Mouse (Mus musculus): ENCODE results near the gene Eef1akmt3. TPM values are rescaled to one million over a fixed set of nuclear protein-coding genes. Genes with fewer than 3 reads are reported as not detected.

Gene Eef1akmt3
- polyA plus RNA-seq, 1 experiment from 2014 or later: 0.37 TPM

DNA sequence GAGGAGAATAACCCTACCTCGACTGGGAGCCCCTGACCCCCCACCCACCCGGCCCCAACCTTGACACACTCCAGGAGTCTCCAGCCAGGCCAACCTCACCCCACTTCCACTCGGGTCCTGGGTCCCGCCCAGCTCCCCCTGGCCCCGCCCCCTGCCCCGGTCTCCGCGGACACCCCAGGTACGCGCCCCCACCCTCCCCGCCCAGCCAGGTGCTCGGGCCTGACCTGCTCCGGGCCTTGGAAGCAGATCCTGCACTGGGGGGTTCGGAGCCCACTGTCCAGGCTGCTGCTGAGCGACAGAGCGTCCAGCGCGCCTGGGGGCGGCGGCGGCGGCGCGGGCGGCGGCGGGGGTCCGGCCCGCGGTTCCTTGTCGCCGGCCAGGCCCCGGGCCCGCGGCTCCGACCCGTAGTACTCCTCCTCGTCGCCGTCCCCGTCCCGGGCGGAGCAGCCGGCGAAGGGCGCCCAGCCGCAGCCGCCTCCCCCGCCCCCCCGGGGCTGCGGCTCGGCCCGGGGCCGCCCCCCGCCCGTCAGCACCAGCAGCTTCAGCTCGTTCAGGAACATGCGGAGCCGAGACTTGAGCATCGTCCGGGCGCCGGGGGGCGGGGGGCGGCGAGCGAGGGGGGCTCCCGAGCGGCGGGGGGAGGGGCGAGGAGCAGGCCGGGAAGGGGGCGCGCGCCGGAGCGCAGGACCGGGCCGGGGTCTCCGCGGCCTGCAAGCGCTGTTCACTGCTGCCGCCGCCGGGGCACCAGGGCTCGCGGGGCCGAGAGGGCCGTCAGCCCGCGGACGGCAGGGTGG is 18.1 kb upstream of the Eef1akmt3 start:
- Histone ChIP-seq H3K9ac (peak overlapping the region; percentile 90), H3K4me2 (peak overlapping the region; percentile 84), H3K27ac (peak overlapping the region; percentile 97), H3K4me1 (peaks cover 55% of the 10 kb centered on the region), H3K4me3 (peak overlapping the region; percentile 92), H3K36me3 (replicated peaks) (peaks cover 25% of the 10 kb centered on the region), H3K27me3 (replicated peaks) (no peaks in the 10 kb centered on the region), H3K9me3 (no peaks in the 10 kb centered on the region)
- WGBS: under 1% methylated on average over 65 of the region's 92 CpGs
- ATAC-seq (replicated peaks): 0 out of 2 replicates have a peak, but pooled peaks have one; percentile 2

DNA sequence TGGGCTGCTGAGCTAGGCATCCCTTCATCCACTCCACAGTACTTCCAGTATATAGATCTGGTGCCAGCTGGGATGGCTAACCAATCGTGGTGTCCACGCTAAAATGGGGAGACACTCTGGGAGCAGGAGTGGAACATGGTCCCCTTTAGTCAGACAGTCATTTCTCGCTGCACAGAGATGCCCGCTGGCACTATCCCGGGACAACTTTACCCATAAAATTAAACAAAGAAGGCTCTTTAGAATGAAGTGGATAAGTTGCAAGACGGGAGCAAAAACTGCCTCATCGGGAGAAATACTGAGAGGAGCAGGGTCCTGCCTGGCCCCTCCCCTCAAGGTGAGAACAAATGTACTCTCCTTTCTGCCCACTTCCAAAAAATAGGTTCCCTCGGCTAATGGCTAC is 17.4 kb upstream of the Eef1akmt3 start:
- Histone ChIP-seq H3K9me3 (no peaks in the 10 kb centered on the region), H3K4me1 (peaks cover 55% of the 10 kb centered on the region), H3K4me3 (peak overlapping the region; percentile 92), H3K36me3 (replicated peaks) (peaks cover 29% of the 10 kb centered on the region), H3K9ac (peak overlapping the region; percentile 90), H3K27ac (peak overlapping the region; percentile 97), H3K27me3 (replicated peaks) (no peaks in the 10 kb centered on the region), H3K4me2 (peak overlapping the region; percentile 84)
- ATAC-seq (replicated peaks): no peak
- WGBS: 3% methylated on average over 8 of the region's 8 CpGs

DNA sequence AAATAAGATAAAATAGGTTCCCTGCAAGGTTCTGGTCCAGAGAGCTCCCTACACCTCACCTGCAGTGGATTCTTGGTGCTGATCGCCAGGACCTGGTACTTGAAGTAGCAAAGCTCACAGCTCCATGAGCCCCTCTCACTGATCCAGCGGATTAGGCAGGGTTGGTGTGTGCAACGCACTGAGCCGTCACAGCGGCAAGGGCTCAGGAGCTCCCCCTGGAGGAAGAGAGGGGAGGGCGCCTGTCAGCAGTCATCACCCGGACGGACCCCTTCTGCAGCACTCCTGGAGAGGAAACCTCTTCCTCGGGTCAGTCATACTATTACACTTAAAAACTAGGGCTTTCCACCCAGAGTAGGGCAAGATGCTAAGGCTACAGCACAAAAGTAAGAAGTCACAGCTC is 16.8 kb upstream of the Eef1akmt3 start:
- no peaks in the 10 kb centered on the region for H3K27me3 ChIP-seq (replicated peaks)
- 0 out of 2 replicates have a peak overlapping the region, but pooled peaks have one; percentile 97 for H3K27ac ChIP-seq
- H3K4me3 ChIP-seq: peak overlapping the region; percentile 92
- H3K9ac ChIP-seq: peak overlapping the region; percentile 90
- no peaks in the 10 kb centered on the region for H3K9me3 ChIP-seq
- peak overlapping the region; percentile 84 for H3K4me2 ChIP-seq
- 0 out of 2 replicates have a peak, but pooled peaks have one; percentile 5 for ATAC-seq (replicated peaks)
- peaks cover 34% of the 10 kb centered on the region for H3K36me3 ChIP-seq (replicated peaks)
- under 1% methylated on average over 9 of the region's 9 CpGs for WGBS
- H3K4me1 ChIP-seq: peaks cover 55% of the 10 kb centered on the region

DNA sequence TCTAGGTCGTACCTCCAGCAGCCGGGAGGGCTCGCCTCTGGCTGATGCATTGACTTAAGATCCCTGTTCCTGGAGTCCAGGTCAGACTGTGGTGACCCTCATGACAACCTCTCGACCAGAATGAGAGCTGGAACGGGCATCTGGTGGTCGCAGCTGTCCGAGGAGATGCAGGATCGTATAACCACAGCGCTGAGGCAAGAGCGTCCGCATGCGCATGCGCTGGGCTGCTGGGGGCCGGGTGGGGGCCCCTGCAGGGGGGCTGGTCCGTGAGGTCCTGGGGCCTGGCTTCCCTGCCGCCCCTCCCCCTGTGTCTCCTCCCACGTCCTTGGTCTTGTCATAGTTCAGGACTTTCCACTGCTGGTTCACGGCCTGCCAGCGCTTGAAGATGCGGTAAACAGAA is 15.2 kb upstream of the Eef1akmt3 start:
- Histone ChIP-seq H3K4me3 (no peak overlapping the region), H3K4me1 (peaks cover 41% of the 10 kb centered on the region), H3K9ac (no peak overlapping the region), H3K36me3 (replicated peaks) (peaks cover 39% of the 10 kb centered on the region), H3K27me3 (replicated peaks) (peaks cover 8% of the 10 kb centered on the region), H3K9me3 (no peaks in the 10 kb centered on the region), H3K4me2 (no peak overlapping the region), H3K27ac (no peak overlapping the region)
- 92% methylated on average over 20 of the region's 20 CpGs for WGBS
- ATAC-seq (replicated peaks): no peak

DNA sequence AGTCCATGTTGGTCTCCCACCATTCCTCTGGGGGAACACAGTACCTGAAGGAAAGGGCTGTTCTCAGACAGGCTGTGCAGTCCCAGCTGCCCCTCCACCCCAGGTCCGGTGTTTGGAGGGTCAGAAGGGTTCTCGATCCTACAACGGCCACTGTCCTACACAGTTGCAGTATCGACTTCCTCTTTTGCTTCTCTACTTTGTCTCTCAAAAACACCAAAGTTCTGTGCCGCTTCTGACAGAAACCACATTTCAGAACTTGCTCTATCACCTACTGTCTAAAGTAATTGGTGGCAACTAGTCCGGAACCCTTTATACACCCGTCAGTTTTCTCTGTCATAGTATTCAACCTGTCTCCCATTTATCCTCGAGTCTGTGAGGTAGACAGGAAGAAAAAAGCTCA is 14.1 kb upstream of the Eef1akmt3 start:
- H3K9me3 ChIP-seq: no peaks in the 10 kb centered on the region
- peaks cover 39% of the 10 kb centered on the region for H3K36me3 ChIP-seq (replicated peaks)
- ATAC-seq (replicated peaks): no peak
- peaks cover 18% of the 10 kb centered on the region for H3K27me3 ChIP-seq (replicated peaks)
- no peak overlapping the region for H3K4me2 ChIP-seq
- H3K4me1 ChIP-seq: peaks cover 33% of the 10 kb centered on the region
- H3K27ac ChIP-seq: no peak overlapping the region
- H3K9ac ChIP-seq: no peak overlapping the region
- no peak overlapping the region for H3K4me3 ChIP-seq
- WGBS: 91% methylated on average over 8 of the region's 8 CpGs

DNA sequence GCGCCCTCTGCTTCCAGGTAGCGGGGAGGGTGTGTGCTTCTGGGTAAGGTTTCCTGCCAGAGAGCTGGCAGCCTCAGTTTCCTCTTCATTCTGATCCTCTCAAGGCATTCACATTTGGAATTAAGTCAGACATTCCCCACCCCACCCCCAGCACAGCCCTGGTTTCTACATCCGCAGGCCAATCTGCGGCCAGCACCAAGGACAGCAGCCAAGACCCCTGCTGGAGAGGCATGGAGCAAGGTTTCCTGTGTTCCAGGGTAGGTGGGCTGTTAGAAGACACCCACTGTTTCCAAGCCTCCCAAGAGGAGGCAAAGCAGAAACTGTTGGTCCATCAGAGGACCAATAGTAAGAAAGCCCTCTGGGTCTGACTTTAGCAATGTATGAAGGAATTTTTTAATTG is 13.3 kb upstream of the Eef1akmt3 start:
- H3K9me3 ChIP-seq: no peaks in the 10 kb centered on the region
- H3K27me3 ChIP-seq (replicated peaks): peaks cover 26% of the 10 kb centered on the region
- no peak overlapping the region for H3K27ac ChIP-seq
- no peak for ATAC-seq (replicated peaks)
- peaks cover 39% of the 10 kb centered on the region for H3K36me3 ChIP-seq (replicated peaks)
- H3K9ac ChIP-seq: no peak overlapping the region
- 80% methylated on average over 4 of the region's 4 CpGs for WGBS
- peaks cover 36% of the 10 kb centered on the region for H3K4me1 ChIP-seq
- H3K4me3 ChIP-seq: no peak overlapping the region
- H3K4me2 ChIP-seq: no peak overlapping the region

DNA sequence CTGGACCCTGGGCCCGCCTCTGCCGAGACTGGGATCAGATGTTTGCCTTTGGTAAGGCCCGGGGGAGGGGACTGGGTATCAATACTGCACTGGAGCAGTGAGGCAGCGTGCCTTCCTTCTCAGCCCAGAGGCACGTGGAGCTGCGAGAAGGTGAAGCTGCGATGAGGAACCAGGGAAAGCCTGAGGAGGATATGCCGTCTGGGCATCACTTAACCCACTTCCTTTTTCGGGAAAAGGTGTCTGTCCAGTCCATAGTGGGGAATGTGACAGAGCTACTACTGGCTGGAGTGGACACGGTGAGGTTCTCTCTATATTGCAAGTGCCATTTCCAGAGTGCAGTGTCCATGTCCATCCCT is 8.8 kb upstream of the Eef1akmt3 start:
- Histone ChIP-seq H3K36me3 (replicated peaks) (peaks cover 14% of the 10 kb centered on the region), H3K9me3 (no peaks in the 10 kb centered on the region), H3K27me3 (replicated peaks) (peaks cover 50% of the 10 kb centered on the region), H3K4me2 (no peak overlapping the region), H3K4me3 (no peak overlapping the region), H3K4me1 (peaks cover 16% of the 10 kb centered on the region), H3K27ac (no peak overlapping the region), H3K9ac (no peak overlapping the region)
- 21% methylated on average over 10 of the region's 10 CpGs for WGBS
- no peak for ATAC-seq (replicated peaks)

DNA sequence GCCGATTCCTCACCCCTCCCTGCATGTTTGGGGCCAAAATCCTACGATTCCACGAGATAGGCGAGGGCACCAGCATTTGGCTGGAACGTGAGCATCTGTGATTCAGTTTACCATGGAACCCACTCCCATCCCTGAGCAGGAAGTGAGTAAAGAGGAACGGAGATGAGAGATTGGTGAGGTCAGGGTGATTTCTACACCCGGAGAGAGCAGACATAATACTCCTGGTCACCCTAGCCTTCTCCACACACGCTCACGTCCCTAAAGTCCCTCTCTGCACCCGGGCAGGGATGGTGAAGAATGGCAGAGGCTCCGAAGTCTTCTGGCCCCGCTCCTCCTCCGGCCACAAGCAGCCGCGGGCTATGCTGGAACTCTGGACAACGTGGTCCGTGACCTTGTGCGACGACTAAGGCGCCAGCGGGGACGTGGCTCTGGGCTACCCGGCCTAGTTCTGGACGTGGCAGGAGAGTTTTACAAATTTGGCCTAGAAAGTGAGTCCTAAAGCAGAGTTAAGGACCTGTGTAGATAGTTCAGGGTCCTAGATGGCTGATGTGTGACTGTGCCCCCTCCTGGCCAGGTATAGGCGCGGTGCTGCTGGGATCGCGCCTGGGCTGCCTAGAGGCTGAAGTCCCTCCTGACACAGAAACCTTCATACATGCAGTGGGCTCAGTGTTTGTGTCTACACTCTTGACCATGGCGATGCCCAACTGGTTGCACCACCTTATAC is 8.2 kb upstream of the Eef1akmt3 start:
- H3K4me2 ChIP-seq: no peak overlapping the region
- WGBS: 3% methylated on average over 29 of the region's 29 CpGs
- H3K27me3 ChIP-seq (replicated peaks): peaks cover 50% of the 10 kb centered on the region
- no peak overlapping the region for H3K27ac ChIP-seq
- ATAC-seq (replicated peaks): no peak
- H3K9ac ChIP-seq: no peak overlapping the region
- H3K4me3 ChIP-seq: no peak overlapping the region
- peaks cover 14% of the 10 kb centered on the region for H3K36me3 ChIP-seq (replicated peaks)
- peaks cover 11% of the 10 kb centered on the region for H3K4me1 ChIP-seq
- H3K9me3 ChIP-seq: no peaks in the 10 kb centered on the region

DNA sequence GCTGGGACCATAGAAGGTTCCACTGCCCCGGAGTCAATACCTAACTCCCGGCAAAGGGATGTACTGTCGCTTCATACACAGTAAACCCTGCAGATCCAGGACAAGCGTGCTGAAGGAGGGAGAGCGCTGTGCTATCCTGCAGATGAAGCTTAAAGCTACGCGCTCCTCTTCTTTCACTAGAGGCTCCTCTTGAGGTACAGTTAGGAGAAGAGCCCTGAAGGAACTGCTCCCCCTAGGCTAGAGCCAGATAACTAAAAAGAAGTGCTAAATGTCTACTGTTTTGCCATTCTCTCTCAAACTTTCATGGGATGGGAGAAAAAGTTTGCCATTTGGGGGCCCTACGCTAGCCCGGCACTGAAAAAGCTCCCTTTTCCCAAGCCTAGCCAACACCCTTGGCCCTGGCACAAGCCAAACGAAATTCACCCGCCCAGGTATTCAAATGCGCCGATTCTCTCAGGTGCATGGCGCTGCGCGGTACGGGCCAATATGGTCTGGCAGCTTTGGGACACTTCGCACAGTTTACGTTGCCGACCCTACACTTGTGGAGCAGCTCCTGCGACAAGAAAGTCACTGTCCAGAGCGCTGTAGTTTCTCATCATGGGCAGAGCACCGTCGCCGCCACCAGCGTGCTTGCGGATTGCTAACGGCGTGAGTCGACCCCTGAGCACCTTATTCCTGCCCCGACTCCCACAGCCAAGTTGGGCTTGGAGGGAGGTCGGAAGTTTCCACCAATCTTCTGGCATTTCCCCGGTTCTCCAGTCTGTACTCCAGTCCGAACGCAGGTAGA is 7.5 kb upstream of the Eef1akmt3 start:
- H3K27ac ChIP-seq: no peak overlapping the region
- peaks cover 11% of the 10 kb centered on the region for H3K4me1 ChIP-seq
- peaks cover 11% of the 10 kb centered on the region for H3K36me3 ChIP-seq (replicated peaks)
- no peak overlapping the region for H3K4me3 ChIP-seq
- 6% methylated on average over 35 of the region's 35 CpGs for WGBS
- ATAC-seq (replicated peaks): no peak
- no peak overlapping the region for H3K9ac ChIP-seq
- H3K4me2 ChIP-seq: no peak overlapping the region
- no peaks in the 10 kb centered on the region for H3K9me3 ChIP-seq
- peaks cover 50% of the 10 kb centered on the region for H3K27me3 ChIP-seq (replicated peaks)

DNA sequence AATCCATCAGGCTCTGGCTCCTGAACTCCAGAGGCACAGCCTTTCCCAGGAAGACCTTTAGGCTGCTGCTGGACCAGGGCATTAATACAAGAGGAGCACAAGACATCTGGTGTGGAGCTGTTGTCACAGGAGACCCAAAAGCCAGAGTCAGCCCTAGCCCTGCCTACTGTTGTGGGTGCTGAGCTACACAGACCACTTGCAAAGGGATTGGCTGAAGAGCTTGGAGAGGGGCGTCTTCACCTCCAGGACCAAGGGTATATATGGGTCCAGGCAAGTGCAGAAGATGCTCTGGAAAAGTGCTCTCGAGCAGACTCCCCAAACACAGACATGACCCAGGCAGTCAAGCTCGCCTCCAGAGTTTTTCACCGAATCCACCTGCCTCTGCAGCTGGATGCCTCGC is 6.6 kb upstream of the Eef1akmt3 start, which contains the start of gene Cyp27b1:
TSS of gene Cyp27b1 (plus strand) at position 297 of the 400 bp plus-strand sequence.
- 30% methylated on average over 5 of the region's 5 CpGs for WGBS
- Histone ChIP-seq H3K27ac (no peak within 1 kb of the TSS), H3K4me2 (no peak within 1 kb of the TSS), H3K4me3 (no peak within 1 kb of the TSS), H3K4me1 (peaks cover 12% of the 10 kb centered on the region), H3K27me3 (replicated peaks) (peaks cover 50% of the 10 kb centered on the region), H3K36me3 (replicated peaks) (0 out of 2 replicates have a peak, but pooled peaks cover 3% of the 10 kb centered on the region), H3K9me3 (no peaks in the 10 kb centered on the region), H3K9ac (no peak within 1 kb of the TSS)
- ATAC-seq (replicated peaks): no peak

DNA sequence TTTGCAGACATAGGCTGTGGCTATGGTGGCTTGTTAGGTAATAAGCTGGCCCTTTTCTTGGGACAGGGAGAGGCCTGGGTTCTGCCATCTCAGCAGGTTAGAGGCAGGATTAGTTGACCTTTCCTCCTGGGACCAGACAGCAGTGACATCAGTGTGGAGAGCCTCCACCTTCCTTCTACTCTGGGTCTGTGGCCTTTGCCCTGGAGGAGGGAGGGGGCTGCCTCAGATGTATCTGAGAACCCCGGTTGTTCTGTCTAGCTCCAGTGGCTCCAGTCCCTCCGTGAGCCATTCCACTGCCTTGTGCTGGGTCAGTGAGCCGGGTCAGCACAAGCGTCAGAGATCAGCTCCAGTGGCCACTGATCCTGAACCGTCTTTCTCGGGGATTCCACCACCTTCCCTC is 1.9 kb upstream of the Eef1akmt3 start:
- no peak for ATAC-seq (replicated peaks)
- WGBS: 56% methylated on average over 6 of the region's 6 CpGs
- Histone ChIP-seq H3K4me2 (no peak overlapping the region), H3K36me3 (replicated peaks) (no peaks in the 10 kb centered on the region), H3K9me3 (no peaks in the 10 kb centered on the region), H3K27me3 (replicated peaks) (peaks cover 15% of the 10 kb centered on the region), H3K27ac (no peak overlapping the region), H3K9ac (no peak overlapping the region), H3K4me3 (no peak overlapping the region; the same call in 1 of the 2 replicates), H3K4me1 (peaks cover 16% of the 10 kb centered on the region)
